Mouse (Mus musculus): ENCODE data around the gene Thada.

DNA sequence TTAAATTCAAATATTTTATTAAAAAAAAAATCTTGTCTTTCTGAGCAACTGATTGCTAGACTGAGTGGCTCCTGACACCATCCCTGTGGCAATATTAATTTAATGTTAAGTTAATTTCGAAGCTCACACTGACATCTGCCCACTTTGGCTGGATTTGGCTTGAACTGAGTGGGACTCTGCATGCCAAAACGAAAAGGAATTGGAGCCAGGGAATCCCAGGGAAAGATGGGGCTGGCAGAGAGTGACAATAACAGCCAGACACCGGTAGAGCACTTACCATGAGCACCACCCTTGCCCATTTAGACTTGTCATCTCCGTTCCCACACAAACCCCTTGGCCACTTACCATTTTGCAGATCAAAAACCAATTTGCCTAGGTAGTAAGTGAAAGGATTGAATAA, 12.3 kb upstream of the Thada start:
- no peak for TF ChIP-seq POLR2A (IDR thresholded peaks at IDR 0.05; ENCODE audit: borderline replicate concordance, control insufficient read depth, low read depth, low read length)
- TF ChIP-seq CTCF (IDR thresholded peaks at IDR 0.05; ENCODE audit: control insufficient read depth, insufficient read depth, low read length): no peak

Measured in bone marrow, adult 2 months (tissue).